Mouse (Mus musculus) CH12.LX (cell line): Measurements from ENCODE around the gene Macf1. TPM values are rescaled to one million over a fixed set of nuclear protein-coding genes. Genes with fewer than 3 reads are reported as not detected.
A peak's percentile ranks its signal among the peaks of the same experiment; 100 is the strongest.

Source experiments
- DNase-seq: peaks from one replicate; pipeline ENCODE4 v3.0.0-alpha.2; 2013; ENCODE audit errors: extremely low read depth
- H3K27ac ChIP-seq: 2 replicates; pipeline ENCODE4 v1.5.1; 2012; ENCODE audit warnings: low read depth, mild to moderate bottlenecking, control low read depth, moderate library complexity; ENCODE audit not compliant: insufficient read depth
- H3K27me3 ChIP-seq: replicated peaks from 2 replicates; pipeline ENCODE3; 2012; ENCODE audit warnings: inconsistent platforms
- H3K36me3 ChIP-seq, 2 experiments: replicated peaks in 1 of 2; 2 replicates each; pipeline versions ENCODE3 to v1.6.1; 2012; ENCODE audit warnings: inconsistent platforms in 1 of 2, low read length in 1 of 2, mild to moderate bottlenecking in 1 of 2, mixed read lengths in 1 of 2, moderate library complexity in 1 of 2; ENCODE audit not compliant: control insufficient read depth in 1 of 2, insufficient read depth in 1 of 2
- H3K4me1 ChIP-seq, 2 experiments: 2 replicates each; pipeline ENCODE4 v1.6.1; 2012; ENCODE audit warnings: inconsistent platforms in 1 of 2, moderate library complexity in 1 of 2; ENCODE audit not compliant: insufficient read depth in 2 of 2, control insufficient read depth in 1 of 2
- H3K4me2 ChIP-seq: 2 replicates; pipeline ENCODE4 v1.6.1; 2012; ENCODE audit warnings: low read depth, mild to moderate bottlenecking, control low read depth; ENCODE audit not compliant: poor library complexity, insufficient read depth, severe bottlenecking
- H3K4me3 ChIP-seq, 3 experiments: fragments of 150-350 bp in 1 of 3; sonication (generic) in 1 of 3; replicated peaks in 1 of 3; 2 replicates each; pipeline versions ENCODE3 to v1.5.1; 2011 to 2012; ENCODE audit warnings: low read depth in 2 of 3, low read length in 2 of 3, mild to moderate bottlenecking in 2 of 3, moderate library complexity in 2 of 3, control low read depth in 1 of 3, improper control_type of control experiment in 1 of 3, inconsistent platforms in 1 of 3, mixed read lengths in 1 of 3; ENCODE audit not compliant: poor library complexity in 1 of 3
- H3K79me2 ChIP-seq: replicated peaks from 2 replicates; pipeline ENCODE4 v1.6.1; 2012; ENCODE audit warnings: mild to moderate bottlenecking, moderate library complexity; ENCODE audit not compliant: control insufficient read depth, poor library complexity, insufficient read depth, severe bottlenecking; ENCODE audit errors: extremely low read depth
- H3K9ac ChIP-seq: 2 replicates; pipeline ENCODE4 v1.6.1; 2012; ENCODE audit warnings: low read depth, mild to moderate bottlenecking, control low read depth, moderate library complexity; ENCODE audit not compliant: insufficient read depth
- H3K9me3 ChIP-seq: replicated peaks from 2 replicates; pipeline ENCODE3; 2012; ENCODE audit warnings: low read length, inconsistent platforms, mixed read lengths
- BHLHE40 ChIP-seq: IDR thresholded peaks from 2 replicates; pipeline ENCODE4 v1.6.1; 2011; ENCODE audit warnings: mild to moderate bottlenecking, low read depth, low read length, improper control_type of control experiment
- CTCF ChIP-seq, 2 experiments: IDR thresholded peaks in 1 of 2; conservative IDR thresholded peaks in 1 of 2; 2 replicates each; pipeline ENCODE4 v1.5.1; 2011 to 2012; ENCODE audit warnings: low read depth in 2 of 2, low read length in 2 of 2, improper control_type of control experiment in 1 of 2, inconsistent platforms in 1 of 2, mild to moderate bottlenecking in 1 of 2, moderate library complexity in 1 of 2
- E2F4 ChIP-seq: IDR thresholded peaks from 2 replicates; pipeline ENCODE4 v1.6.1; 2011; ENCODE audit warnings: low read depth, low read length, improper control_type of control experiment; ENCODE audit not compliant: insufficient replicate concordance
- ELF1 ChIP-seq: IDR thresholded peaks from 2 replicates; pipeline ENCODE4 v1.6.1; 2014; ENCODE audit warnings: low read depth, mild to moderate bottlenecking, inconsistent platforms, low read length, improper control_type of control experiment
- EP300 ChIP-seq: IDR thresholded peaks from 2 replicates; pipeline ENCODE4 v1.6.1; 2011; ENCODE audit warnings: low read length, improper control_type of control experiment
- IRF4 ChIP-seq: IDR thresholded peaks from 2 replicates; pipeline ENCODE4 v1.6.1; 2014; ENCODE audit warnings: low read depth, mild to moderate bottlenecking, inconsistent platforms, low read length, improper control_type of control experiment
- JUN ChIP-seq: IDR thresholded peaks from 2 replicates; pipeline ENCODE4 v1.6.1; 2011; ENCODE audit warnings: low read depth, mild to moderate bottlenecking, low read length, improper control_type of control experiment, moderate library complexity; ENCODE audit not compliant: insufficient read depth
- JUND ChIP-seq: conservative IDR thresholded peaks from 2 replicates; pipeline ENCODE4 v1.6.1; 2011; ENCODE audit warnings: low read depth, low read length, improper control_type of control experiment
- MYC ChIP-seq: IDR thresholded peaks from 2 replicates; pipeline ENCODE4 v1.6.1; 2011; ENCODE audit warnings: low read depth, mild to moderate bottlenecking, improper control_type of control experiment, low read length
- NELFE ChIP-seq: IDR thresholded peaks from 2 replicates; pipeline ENCODE4 v1.6.1; 2011; ENCODE audit warnings: low read depth, low read length, improper control_type of control experiment
- POLR2A ChIP-seq: IDR thresholded peaks from 2 replicates; pipeline ENCODE4 v1.6.1; 2011; ENCODE audit warnings: low read depth, mild to moderate bottlenecking, improper control_type of control experiment, low read length
- SIN3A ChIP-seq: IDR thresholded peaks from 2 replicates; pipeline ENCODE4 v1.6.1; 2012; ENCODE audit warnings: low read length, improper control_type of control experiment, inconsistent platforms
- SMC3 ChIP-seq: IDR thresholded peaks from 2 replicates; pipeline ENCODE4 v1.6.1; 2011; ENCODE audit warnings: low read depth, low read length, improper control_type of control experiment
- TCF12 ChIP-seq: IDR thresholded peaks from 2 replicates; pipeline ENCODE4 v1.6.1; 2014; ENCODE audit warnings: low read depth, mild to moderate bottlenecking, inconsistent platforms, low read length, improper control_type of control experiment
- USF2 ChIP-seq: conservative IDR thresholded peaks from 2 replicates; pipeline ENCODE4 v1.6.1; 2011; ENCODE audit warnings: low read depth, low read length, improper control_type of control experiment
- ZC3H11A ChIP-seq: IDR thresholded peaks from 2 replicates; pipeline ENCODE4 v1.6.1; 2012; ENCODE audit warnings: low read depth, mild to moderate bottlenecking, inconsistent platforms, low read length, improper control_type of control experiment
- ZMIZ1 ChIP-seq: IDR thresholded peaks from 2 replicates; pipeline ENCODE4 v1.6.1; 2012; ENCODE audit warnings: low read depth, mild to moderate bottlenecking, inconsistent platforms, low read length, improper control_type of control experiment
- ZNF384 ChIP-seq: IDR thresholded peaks from 2 replicates; pipeline ENCODE4 v1.6.1; 2012; ENCODE audit warnings: low read depth, low read length, improper control_type of control experiment, inconsistent platforms
- dilution Hi-C: fragments of 300-500 bp; cut with MboI; formaldehyde crosslinking; loops from 2 replicates; pipeline ENCODE4 v1.14.3; 2020; ENCODE audit warnings: low sequenced_read_pairs; ENCODE audit not compliant: extremely low pct_unique_long_range_greater_than_20kb, extremely low pct_ligation_motif_present
- in situ Hi-C: fragments of 300-500 bp; cut with MboI; formaldehyde crosslinking; loops from 3 replicates; pipeline ENCODE4 v1.14.3; 2019; ENCODE audit warnings: low sequenced_read_pairs, low pct_ligation_motif_present, low pct_unique_long_range_greater_than_20kb, mixed read lengths
- polyA plus RNA-seq: library from polyadenylated mRNA; unstranded; fragments of >175 nt; gene quantifications from 2 replicates; pipeline ENCODE4 v1.2.1, GENCODE M21; 2012; ENCODE audit warnings: low read depth; ENCODE audit not compliant: insufficient read length
- total RNA-seq, 2 experiments: library from RNA; depleted of rRNA; stranded (reverse); fragments of 300-350 nt in 1 of 2; fragments of >200 nt in 1 of 2; gene quantifications; 2 replicates each; pipeline ENCODE4 v1.2.3; 2012 to 2014

The Macf1 gene
- total and polyA plus RNA-seq, 3 experiments: 63.3 to 93.3 (median 77.8) TPM

- dilution Hi-C loops (no loop called here), in situ Hi-C loops (no loop called here)
These were observed 23.2 kb upstream of the Macf1 start for GRCm38 (mm10) chr4:123707340-123707739.

GRCm38 (mm10) chr4:123705340-123705739, 21.2 kb upstream of the Macf1 start:
- dilution Hi-C loops: no loop called here

More at GRCm38 (mm10) chr4:123707340-123707739, 23.2 kb upstream of the Macf1 start:
- H3K4me2 ChIP-seq: no peak overlapping the region
- H3K27me3 ChIP-seq: peaks cover 23% of the 10 kb centered on the region
- no peaks in the 10 kb centered on the region for H3K79me2 ChIP-seq
- H3K4me1 ChIP-seq: no peaks in the 10 kb centered on the region
- H3K36me3 ChIP-seq: peaks cover 0 to 8% of the 10 kb centered on the region in 2 experiments
- no peak overlapping the region for H3K4me3 ChIP-seq
- H3K9me3 ChIP-seq: no peaks in the 10 kb centered on the region
- TF ChIP-seq ZMIZ1 (no peak), JUN (no peak), ZNF384 (no peak), MYC (no peak), ELF1 (no peak), BHLHE40 (no peak), SMC3 (0 out of 2 replicates have a peak, but pooled peaks have one; percentile 8), TCF12 (no peak), SIN3A (no peak), POLR2A (no peak), USF2 (no peak), ZC3H11A (no peak), CTCF (conservative IDR thresholded peaks at IDR 0.05 in 1 of 2, IDR thresholded peaks at IDR 0.05 in 1 of 2; ENCODE audit: low read depth in 2 of 2, low read length in 2 of 2) (peak in 1 of 2 experiments; percentile 12; a peak in 1 of 4 replicates)
- DNase-seq: no peak
- no peak overlapping the region for H3K27ac ChIP-seq
- H3K9ac ChIP-seq: no peak overlapping the region

GRCm38 (mm10) chr4:123693384-123693783, 9.2 kb upstream of the Macf1 start:
- no peak overlapping the region for H3K27ac ChIP-seq
- TF ChIP-seq JUND (no peak), E2F4 (no peak), NELFE (no peak), EP300 (no peak), JUN (no peak)
- H3K4me3 ChIP-seq: no peak overlapping the region
- no peaks in the 10 kb centered on the region for H3K79me2 ChIP-seq
- no peak overlapping the region for H3K4me2 ChIP-seq
- H3K9me3 ChIP-seq: no peaks in the 10 kb centered on the region
- no peaks in the 10 kb centered on the region for H3K36me3 ChIP-seq
- H3K4me1 ChIP-seq: no peaks in the 10 kb centered on the region
- in situ Hi-C loops (no loop called here), dilution Hi-C loops (no loop called here)
- DNase-seq: no peak
- no peak overlapping the region for H3K9ac ChIP-seq
- peaks cover 15% of the 10 kb centered on the region for H3K27me3 ChIP-seq

More at GRCm38 (mm10) chr4:123705340-123705739, 21.2 kb upstream of the Macf1 start:
- Histone ChIP-seq H3K27me3 (peaks cover 27% of the 10 kb centered on the region), H3K4me2 (no peak overlapping the region), H3K79me2 (no peaks in the 10 kb centered on the region), H3K4me1 (no peaks in the 10 kb centered on the region), H3K9ac (no peak overlapping the region), H3K27ac (no peak overlapping the region), H3K9me3 (no peaks in the 10 kb centered on the region), H3K36me3 (no peaks in the 10 kb centered on the region), H3K4me3 (no peak overlapping the region)
- DNase-seq: no peak
- TF ChIP-seq SMC3 (no peak), ZMIZ1 (no peak), IRF4 (no peak)
- in situ Hi-C loops: no loop called here
